Mouse (Mus musculus) layer of hippocampus, adult 18-20 months (tissue): Measurements from ENCODE around the gene Tbcel. TPM values are rescaled to one million over a fixed set of nuclear protein-coding genes. Genes with fewer than 3 reads are reported as not detected.
A peak's percentile ranks its signal among the peaks of the same experiment; 100 is the strongest.

Experiments used
- DNase-seq, 2 experiments: peaks; one replicate each; pipeline ENCODE4 v3.0.0; 2022; ENCODE audit warnings: low spot score in 2 of 2
- total RNA-seq, 2 experiments: library from RNA; stranded (reverse); gene quantifications; 2 replicates each; pipeline ENCODE4 v1.2.3; 2021

Gene Tbcel
- total RNA-seq, 2 experiments from 2014 or later, result 57.3 to 60.6 TPM

DNA sequence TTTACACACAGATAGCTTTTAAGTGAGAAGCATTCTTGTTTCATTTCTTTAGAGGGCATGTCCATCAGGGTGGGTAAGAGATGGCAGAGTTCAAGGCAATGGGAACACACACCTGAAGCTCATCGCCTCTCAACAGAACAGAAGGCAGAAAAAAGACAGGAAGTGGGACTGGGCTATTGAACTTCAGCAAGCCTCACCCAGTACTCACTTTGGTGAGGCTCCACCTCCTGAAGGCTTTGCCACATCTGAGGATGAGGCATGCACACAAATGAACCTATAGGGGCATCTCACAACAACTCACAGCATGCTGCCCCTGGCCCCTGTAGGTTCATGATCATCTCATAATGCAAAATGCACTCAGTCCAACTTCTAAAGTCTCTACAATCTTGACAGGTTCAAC is 19.5 kb downstream of the Tbcel start:
- no peak for DNase-seq

DNA sequence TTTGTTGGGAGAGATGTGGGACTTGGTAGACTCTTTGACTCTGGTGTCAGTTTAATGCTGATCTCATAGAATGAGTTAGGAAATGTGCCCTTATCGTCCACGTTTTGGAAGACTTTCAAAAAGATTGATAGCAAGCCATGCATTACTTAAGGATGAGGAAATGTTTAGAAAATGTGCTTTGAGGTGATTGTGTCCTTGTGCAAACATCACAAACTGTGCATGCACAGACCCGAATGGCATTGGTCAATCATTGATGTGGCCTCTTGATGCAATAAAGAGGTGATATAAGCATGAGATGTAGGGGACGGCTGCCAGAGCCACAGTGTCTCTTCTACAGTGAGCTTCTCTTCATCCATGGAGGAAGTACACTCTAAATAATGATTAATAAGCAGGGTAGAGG is 20.7 kb downstream of the Tbcel start:
- no peak for DNase-seq

DNA sequence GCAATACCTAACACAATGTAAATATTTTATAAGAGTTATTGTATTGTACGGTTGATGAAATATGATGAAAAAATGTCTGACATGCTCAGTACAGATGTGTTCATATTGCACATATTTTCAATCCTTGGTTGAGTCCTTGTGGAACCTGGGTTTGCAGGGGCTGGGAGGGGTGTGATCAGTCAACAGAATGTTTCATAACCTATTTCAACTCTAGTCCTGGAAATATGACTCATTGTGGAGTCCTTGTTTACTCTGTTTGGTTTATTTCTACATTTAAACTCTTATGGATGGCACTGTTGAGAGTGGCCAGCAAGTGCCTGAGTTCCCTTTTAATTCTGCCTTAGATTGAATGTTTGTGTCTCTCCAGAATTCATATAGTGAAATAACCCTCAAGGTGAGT is 22.9 kb downstream of the Tbcel start:
- no peak for DNase-seq

DNA sequence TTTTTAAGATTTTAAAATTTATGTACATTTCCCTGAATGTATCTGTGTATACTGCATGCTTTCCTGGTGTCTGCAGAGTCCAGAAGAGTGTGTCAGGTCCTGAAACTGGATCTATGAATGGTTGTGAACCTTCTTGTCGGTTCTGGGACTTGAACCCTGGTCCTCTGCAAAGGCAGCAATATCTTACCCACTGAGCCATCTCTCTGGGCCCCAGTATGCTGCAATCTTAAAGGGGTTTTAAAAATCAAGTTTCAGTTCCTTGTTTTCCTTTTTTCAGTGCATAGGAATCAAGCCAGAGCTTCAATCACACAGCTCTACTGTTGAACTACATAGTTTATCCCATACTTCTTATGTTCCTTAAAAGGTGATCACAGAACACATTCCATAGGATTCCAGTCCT is 24.7 kb downstream of the Tbcel start:
- no peak for DNase-seq

DNA sequence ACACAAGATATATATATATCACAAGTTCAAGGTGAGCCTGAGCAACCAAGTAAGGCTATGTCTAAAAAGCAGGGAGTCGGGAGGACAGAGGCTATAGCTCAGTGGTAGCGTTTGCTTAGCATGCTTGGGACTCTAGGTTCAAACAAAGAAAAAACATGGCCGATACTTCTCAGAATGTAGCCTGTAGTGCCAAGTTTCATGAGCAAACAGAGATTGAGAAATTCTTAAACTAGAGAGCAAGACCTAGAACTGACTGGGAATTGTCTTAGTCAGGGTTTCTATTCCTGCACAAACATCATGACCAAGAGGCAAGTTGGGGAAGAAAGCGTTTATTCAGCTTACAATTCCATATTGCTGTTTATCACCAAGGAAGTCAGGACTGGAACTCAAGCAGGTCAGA is 31.4 kb downstream of the Tbcel start:
- no peak for DNase-seq

DNA sequence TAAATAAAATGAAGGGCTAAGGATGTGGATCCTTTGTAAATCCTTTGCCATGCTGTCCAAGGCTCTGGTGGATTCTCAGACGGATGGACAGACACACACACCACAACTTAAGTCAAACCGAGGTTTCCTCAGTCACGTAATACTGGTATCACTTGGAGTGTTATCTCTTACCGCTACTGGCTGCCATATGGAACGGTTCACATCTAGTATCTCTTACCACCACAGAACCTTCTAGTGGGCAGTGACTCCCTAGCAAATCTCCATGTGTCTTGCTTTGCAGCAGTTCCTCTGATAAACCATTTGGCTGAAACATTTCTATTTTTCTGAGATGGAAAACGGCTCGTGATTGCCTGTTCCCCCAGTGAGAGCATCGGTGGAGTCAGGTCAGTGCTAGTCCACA is 33.4 kb downstream of the Tbcel start:
- no peak for DNase-seq

DNA sequence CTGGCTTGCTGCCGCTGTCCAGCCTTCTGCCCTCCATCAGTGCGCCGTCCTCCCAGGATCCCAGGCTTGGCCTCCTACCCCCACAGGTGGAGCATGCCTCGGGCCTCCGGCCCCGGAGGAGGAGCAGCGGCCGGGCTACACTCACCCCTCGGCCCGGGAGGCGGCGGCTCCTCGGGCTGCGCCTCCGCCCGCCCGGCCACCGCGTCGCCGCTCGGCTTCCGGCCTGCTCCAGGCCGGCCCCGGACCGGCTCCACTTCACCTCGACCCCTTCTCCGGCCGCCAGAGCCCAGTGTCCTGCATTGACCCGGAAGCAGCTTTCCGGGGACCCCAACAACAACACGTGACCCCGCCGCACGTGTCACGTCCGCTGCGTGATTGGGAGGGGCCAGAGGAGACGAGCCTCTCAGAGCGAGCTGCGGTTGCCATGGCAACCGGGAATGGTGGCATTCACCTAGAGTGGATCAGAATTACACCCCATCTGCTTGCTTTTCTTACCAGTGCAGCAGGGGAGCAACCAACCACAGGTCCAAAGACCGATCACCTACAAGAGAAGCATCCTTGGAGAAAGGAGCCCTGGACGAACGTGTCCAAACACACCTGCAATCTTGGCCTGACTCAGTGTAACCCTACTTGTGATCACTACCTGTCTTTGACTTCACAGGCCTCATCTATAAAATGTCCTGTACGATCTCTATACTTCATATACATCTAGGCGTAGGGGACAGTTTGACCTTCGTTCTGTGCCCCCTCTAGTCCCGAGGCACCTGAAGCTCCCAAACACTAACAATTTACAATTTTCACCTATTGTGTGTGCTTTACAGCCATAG is 35.5 kb downstream of the Tbcel start:
- DNase-seq, result peak; percentile 88 to 96

DNA sequence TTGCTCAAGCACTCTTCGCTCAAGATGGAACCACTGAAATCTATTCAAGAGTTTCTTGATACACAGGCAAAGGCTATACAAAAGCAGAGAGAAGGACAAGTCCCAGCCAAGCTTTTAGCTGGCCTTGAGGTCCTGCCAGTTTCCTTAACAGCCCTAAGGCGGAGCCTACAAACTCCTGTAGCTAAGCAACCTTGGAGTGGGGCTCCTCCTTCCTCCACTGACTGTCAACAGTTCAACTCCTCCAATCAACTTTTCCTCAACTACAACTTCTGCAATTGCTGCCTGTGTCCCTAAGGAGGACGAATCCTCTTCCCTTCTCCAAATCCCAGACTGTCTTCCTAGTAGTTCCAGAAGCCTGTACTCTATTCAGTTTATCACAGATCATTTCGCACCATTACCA is 36.4 kb downstream of the Tbcel start:
- peak in 1 of 2 experiments; percentile 47 for DNase-seq

DNA sequence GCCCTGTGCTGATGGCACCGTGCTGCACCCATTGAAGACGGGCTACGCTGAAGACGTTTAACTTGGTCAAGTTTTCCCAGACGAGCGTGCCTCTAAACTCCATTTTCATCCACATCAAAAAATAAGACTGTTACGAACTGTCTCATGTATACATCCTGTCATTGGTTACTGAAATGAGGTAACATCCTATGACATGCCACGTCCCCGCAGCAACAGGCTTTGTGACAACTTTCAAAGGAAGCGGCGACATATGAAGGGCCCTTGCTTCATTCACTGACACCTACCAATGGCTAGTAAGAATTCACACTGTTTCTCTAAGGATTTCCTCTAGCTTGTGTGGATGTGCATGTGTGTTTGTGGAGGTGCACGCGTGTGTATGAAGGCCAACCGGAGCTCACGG is 38.3 kb downstream of the Tbcel start:
- DNase-seq, result no peak

DNA sequence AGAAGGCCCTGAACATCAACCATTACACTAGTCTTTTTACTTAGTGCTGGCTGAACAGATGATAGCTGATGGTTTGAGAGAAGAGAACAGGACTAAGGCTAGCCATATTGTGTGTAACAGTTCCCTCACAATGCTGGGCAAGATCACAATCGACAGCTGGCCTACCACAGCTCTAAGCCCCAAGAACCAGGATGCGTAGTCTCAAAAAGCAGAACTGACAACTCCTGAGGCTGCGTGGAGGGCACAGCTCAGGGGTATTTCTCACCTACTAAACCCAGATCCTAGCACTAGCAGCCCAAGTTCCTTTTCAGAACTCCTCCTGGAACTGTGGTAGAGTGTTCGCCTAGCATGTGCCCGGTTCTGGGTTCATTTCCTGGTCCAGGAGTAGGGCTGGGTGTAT is 39.2 kb downstream of the Tbcel start:
- no peak for DNase-seq

DNA sequence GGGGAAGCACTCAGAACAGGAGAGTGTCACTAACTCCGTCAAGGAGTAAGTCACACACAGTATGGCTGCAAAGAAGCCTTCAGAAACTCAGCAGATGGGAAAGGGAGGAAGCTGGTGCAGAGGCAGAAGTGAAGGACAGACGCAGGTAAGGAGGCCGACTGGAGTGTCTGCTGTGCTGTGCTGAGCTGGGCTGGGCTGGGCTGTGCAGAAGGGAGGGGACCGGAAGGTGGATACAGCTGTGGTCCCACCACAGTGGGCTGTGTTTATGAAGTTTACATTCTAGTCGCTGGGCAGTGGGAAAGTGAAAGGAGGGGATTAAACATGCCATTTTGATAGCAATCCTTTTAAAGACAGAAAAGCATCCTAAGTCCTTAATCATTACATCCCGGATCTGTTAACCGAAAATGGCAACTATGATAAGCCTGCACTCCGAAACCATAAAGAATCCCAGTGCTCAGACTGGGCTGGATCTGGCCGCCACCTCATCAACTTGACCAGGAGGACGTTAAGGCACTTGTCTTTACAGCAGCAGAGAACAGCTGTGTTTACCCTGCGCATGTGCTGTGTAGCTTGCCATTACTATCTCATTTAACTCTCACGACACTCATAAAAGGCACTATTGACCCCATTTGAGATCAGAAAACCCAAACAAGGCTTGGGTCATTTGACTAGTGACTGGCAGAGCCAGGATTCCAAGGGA is 40.3 kb downstream of the Tbcel start:
- no peak for DNase-seq

DNA sequence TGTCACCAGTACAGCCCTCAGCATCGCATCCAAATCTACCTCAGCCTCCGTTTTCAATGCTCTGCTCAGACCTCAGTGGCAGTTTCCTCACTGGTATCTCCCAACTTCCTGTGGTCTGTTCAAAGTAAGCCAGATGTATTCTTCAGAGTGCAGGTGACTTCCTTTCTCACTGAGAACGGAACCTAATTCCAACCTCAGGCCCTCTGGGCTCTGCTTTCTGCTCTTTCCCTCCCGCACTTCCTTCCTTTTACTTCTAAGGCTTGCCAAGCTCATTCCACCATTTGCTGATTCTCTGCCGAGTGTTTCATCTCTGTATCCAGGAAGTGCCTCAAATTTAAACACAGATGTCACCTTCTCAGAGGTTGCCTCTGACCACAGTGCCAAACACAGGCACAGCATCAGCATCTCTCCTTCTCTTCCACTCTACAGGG is 41.9 kb downstream of the Tbcel start:
- no peak for DNase-seq

DNA sequence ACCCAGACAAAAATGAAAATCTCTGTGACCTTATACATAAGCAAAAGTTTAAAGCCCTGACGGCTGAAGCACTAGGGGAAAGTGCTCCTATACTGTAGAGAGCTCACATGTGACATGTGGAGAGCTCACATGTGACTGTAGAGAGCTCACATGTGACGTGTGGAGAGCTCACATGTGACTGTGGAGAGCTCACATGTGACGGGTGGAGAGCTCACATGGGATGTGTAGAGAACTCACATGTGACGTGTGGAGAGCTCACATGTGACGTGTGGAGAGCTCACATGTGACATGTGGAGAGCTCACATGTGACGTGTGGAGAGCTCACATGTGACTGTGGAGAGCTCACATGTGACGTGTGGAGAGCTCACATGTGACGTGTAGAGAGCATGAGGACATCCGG is 43.4 kb downstream of the Tbcel start:
- no peak for DNase-seq

DNA sequence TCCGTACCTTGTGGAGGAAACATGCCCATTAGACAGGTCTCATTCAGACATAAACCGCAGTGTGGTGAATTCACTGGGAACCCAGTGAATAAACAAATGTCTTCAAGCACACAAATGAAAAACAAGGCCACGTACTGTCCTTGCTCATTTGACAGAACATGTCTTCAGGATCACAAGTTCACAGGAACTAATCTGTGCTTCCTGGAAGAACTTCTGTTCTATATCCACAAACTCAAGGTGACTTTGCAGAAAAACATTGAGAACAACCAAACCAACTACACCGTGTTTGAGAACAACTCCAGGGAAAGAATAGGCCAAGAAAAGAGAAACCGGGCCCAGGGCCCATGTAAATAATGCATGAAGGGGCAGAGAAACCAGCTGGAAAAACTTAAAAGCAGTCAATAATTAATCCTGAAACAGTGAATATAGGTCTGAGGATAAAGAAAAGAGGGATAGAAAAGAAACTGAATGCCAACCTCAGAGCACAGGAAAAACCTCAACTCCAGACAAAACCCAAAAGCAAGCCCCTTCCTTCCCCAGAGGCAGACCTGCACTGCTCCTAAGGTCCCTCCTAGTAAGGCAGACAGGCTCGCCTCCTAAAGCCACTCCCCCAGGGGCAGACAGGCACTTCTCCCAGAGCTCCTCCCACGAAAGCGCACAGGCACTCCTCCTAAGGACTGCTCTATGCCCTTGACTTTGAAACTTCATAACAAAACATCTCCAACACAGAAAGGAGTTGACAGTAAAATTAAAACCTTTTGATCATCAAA is 44.2 kb downstream of the Tbcel start:
- DNase-seq, result no peak

DNA sequence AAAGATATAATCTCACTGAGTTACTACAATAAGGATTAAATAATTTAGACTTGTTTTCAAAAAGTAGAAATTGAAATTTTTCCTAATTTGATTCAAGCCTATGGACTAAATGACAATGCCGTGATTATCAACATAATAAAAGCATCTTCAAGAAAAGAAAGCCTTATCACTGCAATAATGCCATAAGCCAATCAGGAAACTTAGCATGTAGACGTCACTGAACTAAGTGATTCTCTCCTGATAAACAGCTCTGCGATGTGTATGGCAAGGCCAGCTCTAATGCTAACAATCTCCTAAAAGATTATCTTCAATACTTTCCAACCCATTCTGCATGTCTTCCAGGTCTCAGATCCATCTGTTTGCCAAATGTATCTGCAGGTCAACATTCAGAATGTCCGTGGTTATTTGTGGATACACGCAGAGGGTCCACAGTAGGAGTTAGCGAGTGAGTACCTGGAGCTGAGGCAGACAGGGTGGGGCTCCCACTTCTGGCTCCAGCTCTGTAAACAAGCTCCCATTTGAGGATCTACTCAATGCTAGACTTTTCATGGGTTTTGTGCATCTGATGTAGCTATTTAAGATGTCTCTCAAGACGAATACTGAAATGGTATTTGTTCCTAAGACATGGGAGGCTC is 44.9 kb downstream of the Tbcel start:
- DNase-seq, result no peak

DNA sequence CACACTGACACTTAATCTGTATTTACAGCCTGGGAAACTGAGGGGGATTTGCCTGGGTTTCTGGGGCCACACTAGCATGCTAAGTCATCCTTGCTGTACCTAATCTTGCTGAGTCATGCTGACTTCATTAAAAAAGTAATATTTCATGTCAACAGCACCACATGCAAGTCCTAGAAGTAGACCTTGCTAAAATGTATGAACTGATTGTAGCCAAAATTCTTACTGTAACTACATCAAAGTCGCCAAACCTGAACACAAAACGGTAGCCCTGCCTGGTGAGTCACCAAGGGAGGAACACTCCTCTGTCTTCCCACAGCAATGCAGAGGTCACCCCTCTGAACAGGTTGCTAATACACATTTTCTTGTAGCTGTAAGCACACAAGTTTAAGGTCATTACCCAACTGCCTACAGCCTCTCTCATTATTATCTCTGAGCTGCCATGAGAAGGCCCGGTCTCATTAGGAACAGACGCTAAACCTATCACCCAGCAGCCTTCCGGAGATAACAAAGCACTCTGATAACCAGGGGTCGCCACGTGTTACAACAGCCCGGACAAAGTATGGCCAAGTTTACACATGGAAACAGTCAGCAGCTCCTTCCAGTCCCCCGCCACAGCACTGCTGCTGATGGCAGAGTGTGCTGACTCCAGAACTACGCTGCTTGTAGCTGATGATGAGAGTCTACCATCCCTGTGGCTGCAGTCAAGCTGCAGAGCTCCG is 46.1 kb downstream of the Tbcel start:
- no peak for DNase-seq

DNA sequence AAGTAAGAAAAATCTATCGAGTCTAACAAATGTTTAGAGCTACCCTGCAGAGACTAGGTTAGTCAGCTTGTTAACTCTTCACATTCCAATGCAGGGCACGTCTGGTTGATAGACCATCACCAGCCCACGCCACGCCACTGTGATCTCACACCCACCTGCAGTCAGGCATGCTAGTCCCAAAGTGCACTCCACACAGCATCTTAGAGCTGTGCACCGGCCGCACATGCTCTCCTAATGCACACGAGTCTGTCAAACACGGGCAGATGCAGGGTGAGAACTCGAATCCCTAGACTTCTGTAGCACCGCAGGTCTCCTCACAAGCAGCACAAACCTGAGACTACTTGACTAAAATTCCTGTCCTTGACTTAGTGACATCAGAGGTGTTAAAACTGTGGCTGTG is 47.3 kb downstream of the Tbcel start:
- no peak for DNase-seq

DNA sequence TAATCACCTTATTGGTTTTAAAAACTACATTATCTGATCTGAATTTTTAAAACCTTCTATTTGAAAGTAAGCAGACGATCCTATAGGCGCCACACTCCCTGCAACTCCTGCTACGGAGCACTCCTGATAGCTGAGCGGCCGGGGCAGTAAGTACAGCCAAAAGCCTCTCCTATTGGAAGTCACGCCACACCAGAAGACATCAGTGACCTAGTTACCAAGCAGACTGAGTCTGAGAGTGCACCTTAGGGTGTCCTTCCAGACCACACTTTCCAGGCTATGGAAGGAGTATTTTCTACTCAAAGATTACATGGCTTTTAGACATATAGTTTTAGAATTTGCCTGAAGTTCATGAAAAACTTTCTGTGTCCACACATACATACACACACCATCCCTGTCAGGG is 47.9 kb downstream of the Tbcel start:
- DNase-seq, result no peak

DNA sequence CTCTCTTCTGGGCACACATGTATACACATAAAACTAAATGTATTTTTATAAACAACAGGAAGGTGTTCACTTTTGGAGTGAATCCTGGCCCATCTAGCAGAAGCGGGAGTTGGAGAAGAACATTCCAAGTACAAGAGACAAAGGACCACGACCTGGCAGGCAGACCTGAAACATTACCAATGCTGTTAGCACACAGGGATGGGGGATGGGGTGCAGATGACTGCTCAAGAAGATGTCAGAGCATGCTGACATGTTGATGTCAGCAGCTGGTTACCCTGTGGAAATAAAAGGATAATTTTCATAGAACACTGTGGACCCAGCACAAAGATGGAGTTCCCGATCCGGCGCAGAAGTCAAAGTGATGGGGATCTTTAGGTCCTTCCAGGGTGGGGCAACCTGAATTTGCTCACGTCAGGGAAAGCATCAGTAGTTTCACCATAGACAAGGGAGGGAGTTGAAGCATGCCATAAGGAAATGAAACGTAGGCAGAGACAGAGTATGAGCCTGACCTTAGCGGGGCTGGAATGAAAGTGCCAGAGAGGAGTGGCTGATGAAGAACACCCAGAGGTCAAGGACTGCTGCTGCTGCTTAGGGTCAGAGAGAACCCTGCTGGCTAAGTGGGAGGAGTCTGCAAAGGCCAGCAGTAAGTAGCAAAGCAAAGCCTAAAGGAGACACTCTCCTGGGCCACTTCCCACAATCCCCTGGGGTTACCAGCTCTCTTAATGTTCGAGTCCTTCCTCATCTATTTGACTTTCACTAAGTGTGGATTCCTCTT is 48.7 kb downstream of the Tbcel start:
- DNase-seq, result no peak

DNA sequence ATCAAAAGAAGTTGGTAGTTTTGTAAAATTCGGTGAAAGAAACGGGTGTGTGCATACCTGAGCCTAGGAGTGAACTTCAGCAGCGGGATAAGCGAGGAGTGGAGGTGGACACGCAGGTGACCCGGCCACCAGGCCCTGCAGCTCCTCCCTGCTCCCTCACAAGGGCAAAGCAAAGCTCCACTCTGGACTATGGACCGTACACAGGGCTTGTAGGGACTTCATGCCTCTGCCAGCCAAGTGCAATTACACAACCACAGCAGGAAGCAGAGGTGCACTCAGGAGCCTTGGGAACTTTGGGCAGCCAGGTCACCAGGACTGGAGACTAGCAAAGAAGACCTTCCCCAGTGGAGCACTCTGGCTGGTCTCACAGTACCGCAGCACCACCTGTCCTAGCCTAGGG is 50.1 kb downstream of the Tbcel start:
- DNase-seq, result no peak
